ENCODE assay signal across 9 mouse cellular contexts in the genomic region with DNA sequence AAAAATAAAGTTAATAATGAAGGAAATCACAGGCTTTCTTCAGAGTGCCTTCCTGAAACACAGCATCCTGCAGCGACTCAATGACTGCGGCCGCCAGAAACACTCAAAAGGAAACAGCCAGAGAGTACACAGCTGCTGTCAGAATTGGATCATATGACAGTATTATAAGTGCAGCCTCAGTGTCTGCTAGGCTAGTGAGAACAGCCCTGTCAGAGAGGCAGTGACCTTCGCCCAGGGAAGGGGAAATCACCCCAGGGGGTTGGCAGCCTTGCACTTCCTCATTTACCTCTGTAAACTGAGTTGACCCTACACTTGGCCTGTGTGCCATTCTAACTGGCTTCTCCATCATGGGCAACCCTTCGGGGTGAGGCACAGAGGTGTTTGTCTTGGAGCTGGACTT.
DNase-seq lines count a peak whose midpoint lies in the region; ATAC-seq and TF ChIP-seq lines count a peak whose summit lies in the region.
"Had no signal": no experiment of that assay in that cellular context is flagged by ENCODE, and none has a peak within 500 bp of the region (broad histone marks: within the 10 kb centered on the region; RNA-seq: fewer than 3 reads in every experiment).

No protein-coding gene starts in this region.

- no peak overlapping the region for H3K9ac ChIP-seq in heart, embryonic 16.5 days (ENCODE audit: low read length)
- H3K9ac ChIP-seq in limb, embryonic 14.5 days (ENCODE audit: low read depth, low read length, severe bottlenecking) = no peak overlapping the region

- no peak overlapping the region for H3K4me2 ChIP-seq in heart, embryonic 16.5 days (ENCODE audit: low read depth, low read length)
- H3K4me2 ChIP-seq in limb, embryonic 14.5 days (replicated peaks; ENCODE audit: low read depth, low read length, severe bottlenecking) = no peak overlapping the region

- WGBS in heart, embryonic 10.5 days = 75% methylated on average over 5 of the region's 5 CpGs
- WGBS in heart, embryonic 16.5 days = 26% methylated on average over 5 of the region's 5 CpGs
- WGBS in limb, embryonic 14.5 days = 63% methylated on average over 5 of the region's 5 CpGs
- 7% methylated on average over 5 of the region's 5 CpGs for WGBS in small intestine, adult 2 months

- no peak for TF ChIP-seq POLR2A in limb, embryonic 14.5 days (IDR thresholded peaks at IDR 0.05; ENCODE audit: borderline replicate concordance, extremely low read depth, insufficient read depth, insufficient read length)
- TF ChIP-seq POLR2A in small intestine, adult 2 months (IDR thresholded peaks at IDR 0.05; ENCODE audit: low read depth, low read length) = no peak

- peak; percentile 76 for ATAC-seq in heart, embryonic 16.5 days (replicated peaks; ENCODE audit: extremely low read depth, insufficient read depth, low FRiP score)
- ATAC-seq in limb, embryonic 14.5 days (ENCODE audit: low FRiP score, low read depth) = peak; percentile 65; the same call in 1 of the 2 replicates
- ATAC-seq: Patski had no signal

- H3K4me1 ChIP-seq in heart, embryonic 10.5 days = peaks cover 13% of the 10 kb centered on the region
- H3K4me1 ChIP-seq in heart, embryonic 16.5 days (ENCODE audit: control insufficient read depth, insufficient read depth, low read length) = peaks cover 16% of the 10 kb centered on the region
- H3K4me1 ChIP-seq in limb, embryonic 14.5 days (ENCODE audit: control insufficient read depth, insufficient read depth, low read length) = peaks cover 2% of the 10 kb centered on the region; the same call in 1 of the 2 replicates
- H3K4me1 ChIP-seq in small intestine, adult 2 months (ENCODE audit: control insufficient read depth, insufficient read depth, insufficient read length, low read length) = peaks cover 26% of the 10 kb centered on the region

- peak; percentile 97 for DNase-seq in heart, adult 11 months
- no peak for DNase-seq in heart, embryonic 10.5 days (ENCODE audit: low spot score)
- DNase-seq in R1 (ENCODE audit: low read depth, low spot score) = peak; percentile 18
- peak; percentile 42 for DNase-seq in limb, embryonic 14.5 days (ENCODE audit: low spot score)
- no peak for DNase-seq in cerebellum, postnatal 25 days
- DNase-seq in frontal cortex, postnatal 36 days (ENCODE audit: low spot score in 2 of 2) = no peak

- no peaks in the 10 kb centered on the region for H3K27me3 ChIP-seq in heart, embryonic 10.5 days (ENCODE audit: insufficient read depth, poor library complexity, severe bottlenecking)
- no peaks in the 10 kb centered on the region for H3K27me3 ChIP-seq in heart, embryonic 16.5 days (ENCODE audit: control insufficient read depth, insufficient read depth, low read length)
- H3K27me3 ChIP-seq in limb, embryonic 14.5 days (ENCODE audit: control insufficient read depth, insufficient read depth, low read length) = no peaks in the 10 kb centered on the region
- H3K27me3 ChIP-seq in small intestine, adult 2 months (ENCODE audit: control insufficient read depth, insufficient read depth, low read length) = no peaks in the 10 kb centered on the region
- H3K27me3 ChIP-seq: Patski had no signal

- no peak overlapping the region for H3K4me3 ChIP-seq in heart, embryonic 10.5 days
- H3K4me3 ChIP-seq in heart, embryonic 16.5 days (ENCODE audit: low read length) = no peak overlapping the region
- no peak overlapping the region for H3K4me3 ChIP-seq in limb, embryonic 14.5 days (replicated peaks; ENCODE audit: low read length)
- H3K4me3 ChIP-seq in small intestine, adult 2 months (ENCODE audit: low read depth, low read length) = no peak overlapping the region

- no peaks in the 10 kb centered on the region for H3K36me3 ChIP-seq in heart, embryonic 10.5 days
- no peaks in the 10 kb centered on the region for H3K36me3 ChIP-seq in heart, embryonic 16.5 days (ENCODE audit: control insufficient read depth, insufficient read depth)
- no peaks in the 10 kb centered on the region for H3K36me3 ChIP-seq in limb, embryonic 14.5 days (ENCODE audit: control insufficient read depth, insufficient read depth, low read length)
- no peaks in the 10 kb centered on the region for H3K36me3 ChIP-seq in small intestine, adult 2 months (ENCODE audit: control insufficient read depth, insufficient read depth, low read length)

- H3K27ac ChIP-seq in heart, embryonic 10.5 days = no peak overlapping the region
- peak overlapping the region; percentile 48 for H3K27ac ChIP-seq in heart, embryonic 16.5 days (ENCODE audit: low read length)
- no peak overlapping the region for H3K27ac ChIP-seq in limb, embryonic 14.5 days (replicated peaks; ENCODE audit: low read depth, low read length)
- peak overlapping the region; percentile 57 for H3K27ac ChIP-seq in small intestine, adult 2 months (ENCODE audit: insufficient read depth, low read depth, low read length)

- no peaks in the 10 kb centered on the region for H3K9me3 ChIP-seq in heart, embryonic 10.5 days
- no peaks in the 10 kb centered on the region for H3K9me3 ChIP-seq in heart, embryonic 16.5 days (replicated peaks; ENCODE audit: control insufficient read depth, low read length)
- H3K9me3 ChIP-seq in limb, embryonic 14.5 days (ENCODE audit: control insufficient read depth, low read length) = no peaks in the 10 kb centered on the region

- TF ChIP-seq CTCF in small intestine, adult 2 months (IDR thresholded peaks at IDR 0.05; ENCODE audit: extremely low read depth, insufficient read length, insufficient replicate concordance, low read depth, low read length) = no peak

Comparison
In these comparisons a context has a peak if more than half of its experiments do, and no peak if none do; other contexts are left out.
1. DNase-seq: peak in heart, adult 11 months (single experiment), R1 (single experiment) and limb, embryonic 14.5 days (single experiment); none in heart, embryonic 10.5 days (single experiment), cerebellum, postnatal 25 days (0 of 2) and frontal cortex, postnatal 36 days (0 of 2).
2. H3K27ac ChIP-seq: peak in heart, embryonic 16.5 days (single experiment) and small intestine, adult 2 months (single experiment); none in heart, embryonic 10.5 days (single experiment) and limb, embryonic 14.5 days (single experiment).